Mouse (Mus musculus): ENCODE results near the gene Zdhhc4.

The Zdhhc4 gene

DNA sequence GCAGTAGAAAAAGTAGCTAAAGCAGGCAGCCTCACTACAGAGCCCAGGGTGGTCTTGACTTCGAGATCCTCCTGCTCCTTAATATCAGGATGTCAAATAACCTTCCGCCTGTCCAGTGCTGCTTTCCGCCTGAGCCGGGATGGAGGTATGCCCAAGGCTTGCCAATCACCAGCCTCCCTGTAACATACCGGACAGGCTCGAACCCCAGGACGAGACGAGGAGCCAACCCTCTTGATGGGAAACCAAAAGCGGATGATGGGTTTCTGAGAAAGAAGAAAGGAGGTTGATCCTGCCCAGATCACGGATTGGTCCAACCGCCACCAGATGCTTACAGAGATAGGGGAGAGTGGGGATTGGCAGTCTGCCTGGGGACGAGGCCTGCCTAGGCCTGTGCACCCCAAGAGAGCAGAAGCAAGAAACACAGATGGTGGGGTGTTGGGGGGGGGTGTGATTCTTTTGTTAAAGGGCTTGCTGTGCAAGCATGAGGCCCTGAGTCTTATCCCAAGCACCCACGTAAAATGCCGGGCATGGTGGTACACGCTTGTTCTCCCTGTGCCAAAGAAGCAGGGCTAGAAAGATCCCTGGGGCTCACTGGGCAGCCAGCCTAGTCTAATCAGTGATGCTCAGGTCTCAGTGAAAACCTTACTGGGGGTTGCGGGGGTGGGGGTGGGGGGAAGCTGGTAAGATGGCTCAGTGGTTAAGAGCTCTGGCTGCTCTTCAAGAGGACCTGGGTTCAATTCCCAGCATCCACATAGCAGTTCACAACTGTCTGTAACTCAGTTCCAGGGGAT is 56.3 kb downstream of the Zdhhc4 start:
- no peak for DNase-seq (ENCODE audit: low spot score)

DNA sequence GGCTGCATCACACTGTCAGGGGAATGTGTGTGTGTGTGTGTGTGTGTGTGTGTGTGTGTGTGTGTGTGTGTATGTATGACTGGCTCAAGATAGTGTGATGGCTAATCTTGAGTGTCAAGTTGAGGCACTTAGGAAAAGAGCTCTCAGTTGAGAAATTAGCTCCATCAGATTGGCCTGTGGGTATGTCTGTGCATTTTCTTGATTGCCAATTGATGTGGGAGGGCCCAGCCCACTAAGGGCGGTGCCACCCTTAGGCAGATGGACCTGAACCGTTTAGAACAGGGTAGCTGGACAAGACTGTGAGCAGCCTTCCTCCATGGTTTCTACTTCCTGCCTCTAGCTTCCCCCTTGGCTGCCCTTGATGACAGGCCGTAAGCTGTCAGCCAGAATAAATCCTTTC is 56.9 kb downstream of the Zdhhc4 start:
- DNase-seq (ENCODE audit: low spot score), result no peak

DNA sequence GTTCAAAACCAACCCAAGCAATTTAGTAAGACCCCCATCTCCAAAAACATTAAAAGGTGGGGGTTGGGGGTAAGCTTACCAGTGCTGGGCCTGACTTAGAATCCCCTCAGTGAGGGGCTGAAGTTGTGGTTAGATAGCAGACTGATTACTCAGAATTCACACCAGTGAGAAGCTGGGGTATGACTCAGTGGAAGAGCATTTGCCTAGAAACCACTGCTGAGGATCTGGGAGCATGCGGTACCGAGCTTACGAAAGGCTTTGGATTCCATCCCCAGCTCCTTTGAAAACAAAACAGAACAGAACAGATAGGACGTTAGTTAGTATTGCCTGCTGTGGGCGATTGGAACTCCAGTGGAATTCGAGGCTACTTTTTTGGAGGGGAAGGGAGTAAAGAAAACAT is 57.4 kb downstream of the Zdhhc4 start:
- DNase-seq (ENCODE audit: low spot score), result no peak

DNA sequence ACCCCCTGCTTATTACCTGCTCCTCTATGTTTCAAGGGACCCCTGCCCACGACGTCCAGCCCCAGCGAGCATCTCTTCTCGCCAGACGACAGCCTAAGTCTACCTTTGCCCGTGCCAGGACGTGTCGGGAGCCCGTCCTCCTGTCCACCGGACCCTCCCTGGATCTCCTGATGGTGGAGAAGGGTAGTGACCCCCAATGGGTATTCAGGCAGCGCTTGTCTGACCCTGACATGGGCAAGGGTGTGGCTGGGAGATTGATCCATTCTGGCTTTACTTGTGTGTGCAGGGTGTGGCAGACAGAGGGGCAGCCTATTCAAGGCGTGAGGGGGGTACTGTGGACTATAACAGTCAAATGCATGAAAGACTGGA is 58.9 kb downstream of the Zdhhc4 start:
- peak; percentile 60 for DNase-seq (ENCODE audit: low spot score)

DNA sequence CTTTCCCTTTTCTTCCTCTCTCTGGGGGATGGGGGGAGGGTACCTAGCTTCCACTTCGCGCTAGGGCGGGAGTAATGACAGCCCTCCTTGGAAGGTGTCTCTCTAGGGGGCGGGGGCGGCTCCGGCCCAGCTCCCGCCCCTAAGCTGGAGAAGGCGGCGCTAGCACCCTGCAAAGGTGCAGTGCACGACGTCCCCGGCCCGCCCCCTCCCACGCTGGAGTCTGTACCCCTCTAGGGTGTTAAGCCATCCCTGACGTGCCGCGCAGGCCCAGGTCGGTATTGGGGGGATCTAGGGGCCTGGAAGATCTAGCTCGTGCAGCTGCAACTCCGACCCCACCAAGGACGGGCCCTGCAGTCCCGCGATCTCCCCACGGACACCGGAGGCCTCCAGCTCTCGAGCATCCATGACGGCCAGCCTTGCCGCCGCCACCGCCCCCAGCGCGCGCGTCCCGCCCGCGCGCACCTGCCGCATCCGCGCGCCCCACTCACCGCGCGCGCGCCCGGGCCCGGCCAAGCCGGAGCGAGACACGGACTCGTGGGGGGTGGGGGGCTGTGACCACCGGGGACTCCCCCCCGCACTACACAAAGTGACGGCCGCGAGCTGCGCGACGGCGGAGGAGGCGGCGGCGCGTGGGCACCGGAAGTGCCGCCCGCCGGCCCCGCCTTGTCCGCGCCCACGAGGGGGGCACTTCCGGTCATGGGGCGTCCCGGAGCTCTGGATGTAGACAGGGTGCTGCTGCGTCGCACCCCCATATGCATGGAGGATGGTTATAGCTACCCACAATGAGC is 59.5 kb downstream of the Zdhhc4 start, which contains the start of gene Zfp316:
Gene Zfp316, minus strand, starts transcription at position 660 of the 788 bp plus-strand sequence.
- DNase-seq (ENCODE audit: low spot score), result peak; percentile 88

DNA sequence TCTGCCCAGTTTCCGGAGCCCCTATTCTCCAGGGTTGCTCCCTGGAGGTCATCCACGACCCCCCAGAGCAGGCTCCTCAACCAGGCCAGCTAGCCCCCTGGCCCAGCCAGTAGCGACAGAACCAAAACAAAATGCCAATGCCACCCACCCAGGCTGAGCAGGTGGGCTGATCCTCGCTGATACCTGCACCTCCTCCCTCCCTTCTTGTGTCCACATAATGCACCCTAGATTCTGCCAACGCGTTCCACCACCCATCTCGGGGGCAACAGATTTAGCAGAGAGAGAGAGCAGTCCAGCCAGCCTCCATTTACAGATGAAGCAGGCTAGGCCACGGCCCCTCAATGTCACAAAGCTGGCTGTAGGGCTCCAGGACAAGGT is 60.1 kb downstream of the Zdhhc4 start:
- DNase-seq (ENCODE audit: low spot score), result no peak

DNA sequence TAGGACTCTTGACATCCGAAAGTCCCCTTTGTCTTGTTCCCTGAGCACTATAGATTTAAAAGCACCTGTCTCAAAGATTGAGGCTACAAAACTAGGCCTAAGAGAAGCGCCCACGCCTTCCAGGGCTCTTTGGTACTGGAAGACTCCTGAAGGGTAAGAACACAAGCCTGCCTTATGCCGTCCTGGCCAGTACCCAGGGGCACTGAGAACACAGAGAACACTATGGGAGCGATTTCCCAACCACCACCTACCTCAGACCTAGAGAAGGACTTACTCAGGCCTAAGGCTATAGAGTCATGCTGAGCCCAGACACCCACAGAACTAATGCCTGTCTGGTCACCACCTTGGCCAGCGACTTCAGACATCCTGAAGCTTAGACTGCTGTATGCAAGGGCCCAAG is 62.3 kb downstream of the Zdhhc4 start:
- DNase-seq (ENCODE audit: low spot score), result no peak

All from MN1 (cell line).